Mouse (Mus musculus) stomach, postnatal 0 days (tissue): Measurements from ENCODE around the gene Gm11213. TPM values are rescaled to one million over a fixed set of nuclear protein-coding genes. Genes with fewer than 3 reads are reported as not detected.

Source experiments
- ATAC-seq: fragments of 200-750 bp; cut with Nextera tagmentation; 2 replicates; pipeline ENCODE4 v1.8.0; 2017; ENCODE audit not compliant: low FRiP score, low TSS enrichment
- DNase-seq: peaks from one replicate; pipeline ENCODE4 v3.0.0-alpha.2; 2016; ENCODE audit warnings: low spot score
- H3K27ac ChIP-seq: fragments of 300-500 bp; sonication (generic); replicated peaks from 2 replicates; pipeline ENCODE4 v1.5.1; 2014; ENCODE audit warnings: mild to moderate bottlenecking, control low read depth
- H3K27me3 ChIP-seq: fragments of 300-500 bp; sonication (generic); 2 replicates; pipeline ENCODE4 v1.6.1; 2014; ENCODE audit warnings: low read length; ENCODE audit not compliant: control insufficient read depth, insufficient read depth
- H3K36me3 ChIP-seq: fragments of 300-500 bp; sonication (generic); 2 replicates; pipeline ENCODE4 v1.6.1; 2014; ENCODE audit warnings: low read length, mixed read lengths; ENCODE audit not compliant: control insufficient read depth, insufficient read depth
- H3K4me1 ChIP-seq: fragments of 300-500 bp; sonication (generic); replicated peaks from 2 replicates; pipeline ENCODE4 v1.6.1; 2014; ENCODE audit warnings: antibody characterized with exemption; ENCODE audit not compliant: control insufficient read depth, insufficient read depth
- H3K4me2 ChIP-seq: fragments of 300-500 bp; sonication (generic); replicated peaks from 2 replicates; pipeline ENCODE4 v1.6.1; 2014; ENCODE audit warnings: low read depth, mild to moderate bottlenecking, control low read depth, moderate library complexity
- H3K4me3 ChIP-seq: fragments of 300-500 bp; sonication (generic); 2 replicates; pipeline ENCODE4 v1.5.1; 2014; ENCODE audit warnings: low read depth, low read length, control low read depth
- H3K9ac ChIP-seq: fragments of 300-500 bp; sonication (generic); 2 replicates; pipeline ENCODE4 v1.6.1; 2014; ENCODE audit warnings: mild to moderate bottlenecking, low read length, control low read depth, mixed read lengths
- H3K9me3 ChIP-seq: fragments of 300-500 bp; sonication (generic); 2 replicates; pipeline ENCODE4 v1.6.1; 2016; ENCODE audit warnings: low read length; ENCODE audit not compliant: control insufficient read depth
- CTCF ChIP-seq: IDR thresholded peaks from 2 replicates; pipeline ENCODE4 v1.5.1; 2016; ENCODE audit warnings: antibody characterized with exemption, low read depth, mild to moderate bottlenecking, moderate library complexity
- EP300 ChIP-seq: optimal IDR thresholded peaks from 2 replicates; pipeline ENCODE3; 2016; ENCODE audit warnings: antibody characterized with exemption
- WGBS: fragments of 180-500 bp; shearing (Covaris S2); extraction: QIAGEN DNeasy Blood & Tissue Kit; methylation state at CpG from one replicate; pipeline ENCODE4 v1.1.7; 2014; 5-methylcytosine and 5-hydroxymethylcytosine counted together
- polyA plus RNA-seq: library from polyadenylated mRNA; unstranded; fragments of >200 nt; fragmentation: Nextera tagmentation; extraction: Ambion mirVana; gene quantifications from 2 replicates; pipeline ENCODE4 v1.2.1, GENCODE M21; 2015

Gm11213 gene
- polyA plus RNA-seq, 1 experiment from 2014 or later, result not detected

- no peak for DNase-seq
- Histone ChIP-seq H3K36me3 (no peaks in the 10 kb centered on the region), H3K27me3 (no peaks in the 10 kb centered on the region), H3K9ac (no peak overlapping the region), H3K4me1 (no peaks in the 10 kb centered on the region), H3K4me2 (no peak overlapping the region), H3K4me3 (no peak overlapping the region), H3K27ac (no peak overlapping the region), H3K9me3 (no peaks in the 10 kb centered on the region)
- 89% methylated on average over 3 of the region's 3 CpGs for WGBS
- no peak for ATAC-seq
- TF ChIP-seq CTCF, result no peak
- no peak for TF ChIP-seq EP300
These were observed 484 bp upstream of the Gm11213 start for GRCm38 (mm10) chr4:63605545-63605944.

- Histone ChIP-seq H3K27me3 (no peaks in the 10 kb centered on the region), H3K9ac (no peak overlapping the region), H3K36me3 (no peaks in the 10 kb centered on the region), H3K4me1 (no peaks in the 10 kb centered on the region), H3K4me3 (no peak overlapping the region), H3K9me3 (no peaks in the 10 kb centered on the region), H3K27ac (no peak overlapping the region), H3K4me2 (no peak overlapping the region)
- ATAC-seq (no peak), DNase-seq (no peak)
- TF ChIP-seq EP300, result no peak
- TF ChIP-seq CTCF, result no peak
These were observed 3.8 kb downstream of the Gm11213 start for GRCm38 (mm10) chr4:63601263-63601662.

- no peaks in the 10 kb centered on the region for H3K27me3 ChIP-seq
- no peak for TF ChIP-seq CTCF
- no peak for TF ChIP-seq EP300
- ATAC-seq, result peak; percentile 94
- DNase-seq, result peak; percentile 70
- no peak overlapping the region for H3K27ac ChIP-seq
- no peaks in the 10 kb centered on the region for H3K4me1 ChIP-seq
- H3K9me3 ChIP-seq, result no peaks in the 10 kb centered on the region
- no peaks in the 10 kb centered on the region for H3K36me3 ChIP-seq
- 64% methylated on average over 6 of the region's 6 CpGs for WGBS
- no peak overlapping the region for H3K9ac ChIP-seq
- no peak overlapping the region for H3K4me2 ChIP-seq
- H3K4me3 ChIP-seq, result no peak overlapping the region
These were observed 4.3 kb downstream of the Gm11213 start for GRCm38 (mm10) chr4:63600786-63601185.

DNA sequence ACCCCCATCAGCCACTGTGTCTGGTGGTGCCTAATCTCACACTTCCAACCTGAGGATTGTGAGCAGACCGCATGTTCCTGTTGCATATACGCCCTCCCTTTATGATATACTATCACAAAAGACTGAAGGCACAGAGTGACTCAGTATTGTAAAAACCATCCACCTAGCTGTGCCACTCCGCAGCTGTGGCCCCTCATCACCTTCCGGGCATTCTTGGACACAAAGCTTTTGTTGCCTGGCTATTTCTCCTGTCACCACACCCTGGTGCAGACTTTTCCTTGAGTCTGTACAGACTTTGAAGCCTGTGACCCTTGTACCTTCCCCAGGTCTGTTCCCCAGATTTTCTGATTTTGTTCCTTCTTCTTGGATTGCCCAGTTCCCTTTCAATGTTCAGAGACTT, 9.1 kb downstream of the Gm11213 start:
- no peak for DNase-seq
- 95% methylated on average over 4 of the region's 4 CpGs for WGBS
- no peaks in the 10 kb centered on the region for H3K36me3 ChIP-seq
- no peaks in the 10 kb centered on the region for H3K9me3 ChIP-seq
- no peak overlapping the region for H3K27ac ChIP-seq
- no peaks in the 10 kb centered on the region for H3K4me1 ChIP-seq
- TF ChIP-seq EP300 (no peak), CTCF (no peak)
- H3K9ac ChIP-seq, result no peak overlapping the region
- no peaks in the 10 kb centered on the region for H3K27me3 ChIP-seq
- no peak overlapping the region for H3K4me2 ChIP-seq
- ATAC-seq, result no peak
- H3K4me3 ChIP-seq, result no peak overlapping the region

DNA sequence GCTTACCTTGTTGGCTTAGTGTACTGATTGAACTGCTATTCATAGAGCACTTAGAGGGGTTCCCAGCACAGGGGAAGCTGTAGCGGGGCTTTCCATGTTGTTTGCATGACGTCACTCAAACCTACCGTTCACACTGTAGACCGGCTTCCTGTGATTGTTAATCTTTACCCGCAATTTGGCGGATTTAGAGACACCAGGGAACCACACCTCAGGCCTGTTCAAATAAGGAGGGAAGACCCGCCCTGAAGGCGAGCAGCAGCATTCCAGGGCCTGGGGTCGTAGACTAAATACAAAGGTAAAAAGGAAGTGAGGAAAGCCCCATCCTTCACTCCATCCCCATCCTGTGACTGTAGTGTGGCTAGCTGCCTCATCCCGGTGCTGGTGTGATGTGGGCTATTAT, 9.8 kb downstream of the Gm11213 start:
- Histone ChIP-seq H3K27ac (0 out of 2 replicates have a peak overlapping the region, but pooled peaks have one; percentile 8), H3K27me3 (no peaks in the 10 kb centered on the region), H3K36me3 (no peaks in the 10 kb centered on the region), H3K4me3 (no peak overlapping the region), H3K9ac (no peak overlapping the region), H3K4me1 (no peaks in the 10 kb centered on the region), H3K9me3 (no peaks in the 10 kb centered on the region), H3K4me2 (no peak overlapping the region)
- TF ChIP-seq CTCF (no peak), EP300 (no peak)
- ATAC-seq, result no peak
- no peak for DNase-seq
- 43% methylated on average over 10 of the region's 10 CpGs for WGBS

DNA sequence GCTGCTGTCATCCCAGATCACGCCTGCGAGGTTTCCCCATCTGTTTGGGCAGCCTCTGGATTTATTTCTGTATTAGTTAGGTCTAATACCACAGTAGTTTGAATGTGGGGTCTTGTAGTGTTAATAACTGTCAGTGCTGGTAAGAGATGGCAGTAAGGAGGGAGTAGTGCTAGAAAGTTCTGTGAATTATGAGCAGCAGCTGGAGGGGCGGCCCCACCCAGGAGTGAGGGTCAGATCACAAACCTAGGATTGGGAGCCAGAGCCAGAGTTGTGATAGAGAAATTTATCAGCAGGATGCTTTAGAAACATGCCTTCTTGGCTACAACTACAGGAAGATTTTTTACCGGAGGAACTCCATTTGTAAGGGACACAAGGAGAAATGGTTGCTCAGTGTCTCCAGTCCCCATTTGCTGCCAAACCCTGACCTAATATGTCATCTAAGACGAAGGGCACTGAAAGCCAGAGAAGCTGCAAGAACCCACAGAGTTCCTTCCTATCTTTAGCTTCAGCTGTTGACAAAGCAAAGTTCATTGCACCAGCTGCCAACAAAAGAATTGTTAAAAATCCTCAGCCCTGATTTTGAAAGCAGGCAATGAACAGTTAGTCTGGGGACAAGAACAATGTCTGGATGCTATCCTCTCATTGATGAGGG, 10.5 kb downstream of the Gm11213 start:
- H3K9me3 ChIP-seq, result no peaks in the 10 kb centered on the region
- H3K36me3 ChIP-seq, result no peaks in the 10 kb centered on the region
- no peak for ATAC-seq
- DNase-seq, result no peak
- H3K9ac ChIP-seq, result no peak overlapping the region
- TF ChIP-seq EP300 (no peak), CTCF (no peak)
- 0 out of 2 replicates have a peak overlapping the region, but pooled peaks have one; percentile 8 for H3K27ac ChIP-seq
- no peaks in the 10 kb centered on the region for H3K4me1 ChIP-seq
- no peaks in the 10 kb centered on the region for H3K27me3 ChIP-seq
- WGBS, result 46% methylated on average over 5 of the region's 5 CpGs
- no peak overlapping the region for H3K4me2 ChIP-seq
- no peak overlapping the region for H3K4me3 ChIP-seq
